Mouse (Mus musculus) heart, adult 9 months (tissue): ENCODE data around the gene Gm10447.
"Not testable (repeated sequence)": the region's sequence is repeated elsewhere in the genome, so short reads cannot be mapped to it uniquely, and the experiment has no call there.

Source experiments
- DNase-seq, 2 experiments: peaks; one replicate each; pipeline ENCODE4 v3.0.0; 2022; ENCODE audit warnings: low spot score in 2 of 2

Gm10447 gene

GRCm38 (mm10) chr11:53443861-53444260 lies 13.0 kb downstream of the Gm10447 start:
- DNase-seq, result no peak

GRCm38 (mm10) chr11:53441921-53442320 lies 15.0 kb downstream of the Gm10447 start:
- DNase-seq, result no peak

GRCm38 (mm10) chr11:53436338-53436737 lies 20.6 kb downstream of the Gm10447 start:
- no peak for DNase-seq

DNA sequence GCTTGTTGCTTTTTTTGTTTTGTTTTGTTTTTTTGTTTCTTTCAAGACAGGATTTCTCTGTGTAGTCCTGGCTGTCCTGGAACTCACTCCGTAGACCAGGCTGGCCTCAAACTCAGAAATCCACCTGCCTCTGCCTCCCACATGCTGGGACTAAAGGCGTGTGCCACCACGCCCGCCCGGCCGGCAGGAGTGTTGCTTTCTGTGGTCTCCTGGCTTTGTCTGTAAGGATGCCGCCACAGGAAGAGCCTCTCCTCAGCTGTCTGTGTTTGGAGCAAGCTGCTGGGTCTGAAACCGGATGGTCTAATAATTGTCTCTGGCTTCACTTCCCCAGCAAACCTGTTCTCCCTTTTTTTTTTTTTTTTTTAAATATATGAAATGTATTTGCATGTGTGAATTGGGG lies 21.4 kb downstream of the Gm10447 start:
- DNase-seq, result no peak

DNA sequence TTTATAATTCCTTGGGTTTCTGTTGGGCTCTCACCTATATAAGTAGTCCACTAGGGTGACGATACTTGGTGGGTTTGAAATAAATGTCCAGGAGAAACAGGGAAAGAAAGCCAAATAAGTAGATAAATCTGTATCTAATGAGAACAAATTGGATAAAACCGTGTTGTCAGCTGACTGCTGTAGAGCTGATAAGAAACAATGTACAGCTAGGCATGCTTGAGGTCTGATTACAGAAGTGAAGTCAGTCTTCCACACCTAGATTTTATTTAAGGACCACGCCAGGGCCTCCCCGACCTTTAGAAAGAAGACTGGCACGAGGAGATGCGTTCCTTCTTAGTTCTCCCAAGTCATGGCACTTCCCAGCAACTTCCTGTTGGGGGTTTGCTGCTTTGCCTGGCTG lies 23.9 kb downstream of the Gm10447 start:
- DNase-seq, result no peak

- DNase-seq, result peak; percentile 18 to 22
Observed at GRCm38 (mm10) chr11:53431347-53432056, 25.4 kb downstream of the Gm10447 start.

GRCm38 (mm10) chr11:53430670-53431346 lies 26.1 kb downstream of the Gm10447 start, which contains the start of the genes Uqcrq and Gdf9:
TSS of gene Uqcrq (minus strand) at chr11:53430831.
TSS of gene Gdf9 (plus strand) at chr11:53431023.
- DNase-seq, result peak; percentile 99

DNA sequence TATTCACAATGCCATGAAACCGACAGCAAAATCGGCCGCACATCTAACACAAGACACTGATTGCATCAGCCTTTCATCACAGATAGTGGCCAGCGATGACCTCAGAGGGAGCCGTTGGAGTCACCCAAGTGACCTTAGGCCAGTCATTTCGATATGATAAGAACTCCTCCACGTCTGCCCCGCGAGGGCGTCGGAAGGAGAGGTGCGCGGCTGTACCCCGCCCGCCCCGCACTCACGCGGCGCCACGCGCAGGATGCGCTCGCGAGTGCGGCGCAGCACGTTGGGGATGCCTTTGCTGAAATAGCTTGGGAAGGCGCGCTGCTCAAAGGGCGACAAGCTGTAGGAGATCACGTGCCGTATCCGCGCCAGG lies 26.6 kb downstream of the Gm10447 start:
- DNase-seq, result no peak

- no peak for DNase-seq
Observed at GRCm38 (mm10) chr11:53429182-53429581, 27.7 kb downstream of the Gm10447 start.

GRCm38 (mm10) chr11:53428716-53429057 lies 28.2 kb downstream of the Gm10447 start:
- no peak for DNase-seq

DNA sequence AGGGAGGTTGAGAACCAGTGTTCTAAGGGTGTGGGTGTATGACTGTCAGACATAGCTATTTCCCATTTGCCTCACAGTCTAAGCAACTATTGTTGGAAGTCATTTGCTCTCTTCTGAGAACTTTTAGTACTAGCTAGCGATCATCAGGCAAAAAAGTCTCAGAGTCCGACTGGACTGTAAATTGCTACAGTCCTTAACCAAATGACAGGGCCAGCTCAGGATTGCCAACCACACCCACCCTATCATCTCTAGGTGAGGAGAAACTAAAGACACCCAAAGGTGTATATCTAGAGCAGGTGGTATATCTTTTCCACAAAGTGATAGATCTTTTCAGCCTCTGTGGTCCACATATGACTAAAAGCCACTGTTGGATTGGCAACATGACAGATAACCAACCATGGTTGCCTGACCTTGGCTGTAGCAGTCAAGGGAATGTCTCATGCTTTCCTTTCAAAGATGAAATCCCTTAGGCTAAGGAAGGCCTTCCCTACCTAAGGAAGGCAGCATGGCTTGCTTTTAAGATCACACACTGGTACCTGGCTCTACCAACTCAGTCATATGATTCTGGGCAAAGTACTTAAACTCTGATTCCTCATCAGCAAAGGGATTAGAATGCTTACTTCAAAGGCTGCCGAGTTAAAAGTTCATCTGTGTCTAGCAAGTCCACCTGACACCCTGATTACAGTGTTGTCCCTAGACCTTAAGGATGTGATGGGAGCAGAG lies 28.8 kb downstream of the Gm10447 start:
- no peak for DNase-seq

DNA sequence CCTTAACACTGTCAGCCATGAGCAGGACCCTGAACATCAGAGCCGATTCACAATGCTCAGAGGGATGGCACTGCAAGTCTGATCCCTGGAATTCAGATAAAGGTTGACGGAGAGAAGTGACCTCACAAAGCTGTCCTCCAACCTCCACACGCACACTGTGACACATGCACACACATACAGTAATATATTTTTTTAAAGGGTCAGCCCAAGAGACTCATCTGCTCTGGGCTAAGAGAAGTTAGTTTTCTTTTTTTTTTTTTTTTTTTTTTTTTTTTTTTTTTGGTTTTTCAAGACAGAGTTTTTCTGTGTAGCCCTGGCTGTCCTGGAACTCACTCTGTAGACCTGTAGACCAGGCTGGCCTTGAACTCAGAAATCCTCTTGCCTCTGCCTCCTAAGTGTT lies 30.0 kb downstream of the Gm10447 start:
- DNase-seq, result not testable (repeated sequence)

DNA sequence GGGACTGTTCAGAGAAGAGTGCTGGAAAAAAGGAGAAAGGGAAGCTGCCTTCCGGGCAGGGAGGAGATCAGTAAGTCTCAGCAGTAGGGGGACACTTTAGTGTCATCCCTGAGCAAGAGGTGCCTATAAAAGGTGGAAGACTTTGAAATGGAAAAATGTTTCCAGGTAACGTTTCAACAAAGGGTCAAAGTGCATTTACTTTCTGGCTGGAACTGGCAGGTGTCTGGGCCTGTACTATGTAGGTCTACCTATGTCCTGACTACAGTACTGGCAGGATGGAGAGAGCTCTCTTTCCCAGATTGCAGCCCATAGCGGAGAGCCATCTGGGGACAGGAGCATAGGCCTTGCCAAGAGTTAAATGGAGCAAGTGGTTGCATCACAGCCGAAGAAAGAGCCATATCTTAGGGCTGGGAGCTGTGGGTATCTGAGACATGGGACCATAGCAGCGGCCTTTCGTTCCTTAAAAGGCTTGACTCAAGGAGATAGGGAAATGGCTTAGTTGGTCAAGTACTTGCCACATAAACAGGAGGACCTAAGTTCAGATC lies 31.1 kb downstream of the Gm10447 start:
- DNase-seq, result no peak

- DNase-seq, result no peak
Observed at GRCm38 (mm10) chr11:53425251-53425650, 31.7 kb downstream of the Gm10447 start.

DNA sequence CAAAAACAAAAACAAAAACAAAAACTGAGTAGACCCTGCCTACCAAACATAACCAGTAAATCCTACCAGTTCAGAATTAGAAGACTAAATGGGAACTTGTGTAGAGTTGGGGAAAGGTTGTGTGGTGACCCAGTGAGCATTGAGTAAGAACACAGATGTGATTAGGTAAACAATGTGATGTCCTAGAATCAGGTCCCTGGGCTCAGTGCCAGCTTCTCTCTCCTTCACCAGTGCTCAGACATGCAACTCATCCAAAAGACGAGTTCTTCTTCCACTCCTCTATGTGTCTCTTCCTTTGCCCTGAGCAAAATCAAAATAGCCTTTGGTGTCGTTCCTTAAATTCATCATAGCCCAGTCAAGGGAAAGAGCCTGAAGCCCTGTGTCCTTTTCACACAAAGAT lies 32.1 kb downstream of the Gm10447 start:
- no peak for DNase-seq

- DNase-seq, result no peak
Observed at GRCm38 (mm10) chr11:53423036-53423435, 33.9 kb downstream of the Gm10447 start, which contains the start of gene Leap2. TSS of gene Leap2 (minus strand) at chr11:53423170.

DNA sequence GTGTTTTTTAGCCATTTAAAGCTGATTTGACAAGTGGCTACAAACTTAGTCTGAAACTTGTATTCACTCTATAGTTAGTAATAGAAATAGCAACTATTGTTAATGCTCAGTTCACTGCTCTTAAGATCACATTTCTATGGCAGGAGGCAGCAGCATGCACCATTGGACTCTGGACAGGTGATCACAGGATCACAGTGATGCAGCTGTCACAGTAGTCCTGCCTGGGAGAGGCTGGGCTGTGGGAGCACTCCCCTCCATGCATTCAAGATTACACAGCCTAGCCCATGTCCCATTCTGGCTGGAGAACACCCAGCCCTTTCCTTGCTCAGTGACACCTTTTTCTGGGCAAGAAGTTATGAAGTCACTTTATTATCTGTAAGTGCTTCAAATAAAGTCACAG lies 38.9 kb downstream of the Gm10447 start:
- DNase-seq, result no peak

- DNase-seq, result no peak
Observed at GRCm38 (mm10) chr11:53413871-53414270, 43.0 kb downstream of the Gm10447 start.

DNA sequence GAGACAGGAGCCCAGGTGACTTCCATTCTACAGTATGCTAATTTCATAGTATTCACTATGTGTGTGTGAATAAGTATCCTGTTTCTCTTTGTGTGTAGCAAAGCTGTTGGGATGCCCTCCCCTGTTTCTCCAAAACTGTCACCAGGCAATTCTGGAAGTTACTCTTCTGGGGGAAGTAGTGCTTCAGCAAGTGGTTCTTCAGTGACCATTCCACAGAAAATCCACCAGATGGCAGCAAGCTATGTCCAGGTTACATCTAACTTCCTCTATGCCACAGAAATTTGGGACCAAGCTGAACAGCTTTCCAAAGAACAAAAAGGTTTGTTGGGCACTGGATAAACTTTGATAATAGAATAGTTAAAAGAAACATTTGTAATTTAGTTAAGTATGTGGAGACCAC lies 45.2 kb downstream of the Gm10447 start:
- no peak for DNase-seq
